Mouse (Mus musculus) embryonic facial prominence, embryonic 10.5 days (tissue): ENCODE data around the gene Ptpn6. TPM values are rescaled to one million over a fixed set of nuclear protein-coding genes. Genes with fewer than 3 reads are reported as not detected.
"Not testable (repeated sequence)": the region's sequence is repeated elsewhere in the genome, so short reads cannot be mapped to it uniquely, and the experiment has no call there.

ENCODE experiments used
- DNase-seq: peaks from one replicate; pipeline ENCODE4 v3.0.0-alpha.2; 2017; ENCODE audit warnings: low spot score
- H3K27ac ChIP-seq: fragments of 300-500 bp; sonication (generic); replicated peaks from 2 replicates; pipeline ENCODE4 v1.5.1; 2016; ENCODE audit warnings: mild to moderate bottlenecking
- H3K27me3 ChIP-seq: fragments of 300-500 bp; sonication (generic); replicated peaks from 2 replicates; pipeline ENCODE4 v1.6.1; 2016; ENCODE audit warnings: low read depth, mild to moderate bottlenecking; ENCODE audit not compliant: poor library complexity, severe bottlenecking
- H3K36me3 ChIP-seq: fragments of 300-500 bp; sonication (generic); replicated peaks from 2 replicates; pipeline ENCODE4 v1.6.1; 2016; ENCODE audit warnings: mild to moderate bottlenecking, moderate library complexity
- H3K4me1 ChIP-seq: fragments of 300-500 bp; sonication (generic); 2 replicates; pipeline ENCODE4 v1.6.1; 2016
- H3K4me3 ChIP-seq: fragments of 300-500 bp; sonication (generic); 2 replicates; pipeline ENCODE4 v1.5.1; 2016; ENCODE audit warnings: mild to moderate bottlenecking, moderate library complexity
- H3K9me3 ChIP-seq: fragments of 300-500 bp; sonication (generic); 2 replicates; pipeline ENCODE4 v1.6.1; 2016; ENCODE audit warnings: mild to moderate bottlenecking
- WGBS: fragments of 180-500 bp; shearing (Covaris S2); methylation state at CpG from one replicate; pipeline ENCODE4 v1.1.7; 2016; 5-methylcytosine and 5-hydroxymethylcytosine counted together
- microRNA counts: library from miRNA; unstranded; fragments of <30 nt; microRNA quantifications from one replicate; lab custom pipeline; 2017
- microRNA-seq: library from miRNA; unstranded; fragments of <30 nt; microRNA quantifications from one replicate; pipeline ENCODE4, GENCODE M21; 2017
- polyA plus RNA-seq: library from polyadenylated mRNA; unstranded; fragments of >200 nt; fragmentation: Nextera tagmentation; extraction: Ambion mirVana; gene quantifications from 2 replicates; pipeline ENCODE4 v1.2.1, GENCODE M21; 2016

Gene Ptpn6
- polyA plus RNA-seq, 1 experiment from 2014 or later: 10.4 TPM

- no peak for DNase-seq
- Histone ChIP-seq H3K4me1 (0 out of 2 replicates have a peak, but pooled peaks cover 3% of the 10 kb centered on the region), H3K36me3 (0 out of 2 replicates have a peak, but pooled peaks cover 2% of the 10 kb centered on the region), H3K27ac (no peak overlapping the region), H3K4me3 (no peak overlapping the region), H3K9me3 (no peaks in the 10 kb centered on the region), H3K27me3 (no peaks in the 10 kb centered on the region)
- WGBS: 91% methylated on average over 12 of the region's 12 CpGs
Measured at GRCm38 (mm10) chr6:124685606-124686386, 52.7 kb downstream of the Ptpn6 start.

- WGBS: 87% methylated on average over 14 of the region's 14 CpGs
- Histone ChIP-seq H3K4me3 (no peak overlapping the region), H3K27ac (no peak overlapping the region), H3K9me3 (no peaks in the 10 kb centered on the region), H3K27me3 (no peaks in the 10 kb centered on the region), H3K4me1 (0 out of 2 replicates have a peak, but pooled peaks cover 3% of the 10 kb centered on the region), H3K36me3 (0 out of 2 replicates have a peak, but pooled peaks cover 2% of the 10 kb centered on the region)
- DNase-seq: no peak
Measured at GRCm38 (mm10) chr6:124683591-124684417, 54.7 kb downstream of the Ptpn6 start.

- H3K27ac ChIP-seq, DNase-seq: not testable (repeated sequence)
- WGBS: 70% methylated on average over 6 of the region's 6 CpGs
Measured at GRCm38 (mm10) chr6:124682291-124682690, 56.2 kb downstream of the Ptpn6 start.

GRCm38 (mm10) chr6:124679486-124679885 lies 59.0 kb downstream of the Ptpn6 start:
- no peak overlapping the region for H3K27ac ChIP-seq
- H3K4me1 ChIP-seq: no peaks in the 10 kb centered on the region
- H3K36me3 ChIP-seq: peaks cover 9% of the 10 kb centered on the region
- H3K27me3 ChIP-seq: no peaks in the 10 kb centered on the region
- no peak for DNase-seq
- WGBS: 96% methylated on average over 3 of the region's 3 CpGs
- H3K9me3 ChIP-seq: no peaks in the 10 kb centered on the region
- no peak overlapping the region for H3K4me3 ChIP-seq

More at GRCm38 (mm10) chr6:124682291-124682690, 56.2 kb downstream of the Ptpn6 start:
- not testable (repeated sequence) for H3K36me3 ChIP-seq, H3K9me3 ChIP-seq, H3K27me3 ChIP-seq, H3K4me1 ChIP-seq, H3K4me3 ChIP-seq

GRCm38 (mm10) chr6:124678769-124679168 lies 59.7 kb downstream of the Ptpn6 start:
- no peak overlapping the region for H3K27ac ChIP-seq
- WGBS: 95% methylated on average over 7 of the region's 7 CpGs
- no peaks in the 10 kb centered on the region for H3K27me3 ChIP-seq
- H3K4me3 ChIP-seq: no peak overlapping the region
- no peak for DNase-seq
- H3K4me1 ChIP-seq: no peaks in the 10 kb centered on the region
- H3K9me3 ChIP-seq: no peaks in the 10 kb centered on the region
- H3K36me3 ChIP-seq: peaks cover 16% of the 10 kb centered on the region

- no peak for DNase-seq
- H3K9me3 ChIP-seq: no peaks in the 10 kb centered on the region
- 90% methylated on average over 6 of the region's 6 CpGs for WGBS
- peaks cover 14% of the 10 kb centered on the region for H3K4me1 ChIP-seq
- no peaks in the 10 kb centered on the region for H3K27me3 ChIP-seq
- H3K27ac ChIP-seq: no peak overlapping the region
- no peak overlapping the region for H3K4me3 ChIP-seq
- H3K36me3 ChIP-seq: peaks cover 18% of the 10 kb centered on the region
Measured at GRCm38 (mm10) chr6:124676171-124676570, 62.3 kb downstream of the Ptpn6 start.

GRCm38 (mm10) chr6:124674591-124674990 lies 63.9 kb downstream of the Ptpn6 start:
- no peak overlapping the region for H3K4me3 ChIP-seq
- H3K27me3 ChIP-seq: no peaks in the 10 kb centered on the region
- no peak overlapping the region for H3K27ac ChIP-seq
- H3K4me1 ChIP-seq: peaks cover 14% of the 10 kb centered on the region
- H3K36me3 ChIP-seq: peaks cover 18% of the 10 kb centered on the region
- no peaks in the 10 kb centered on the region for H3K9me3 ChIP-seq
- DNase-seq: no peak
- whole genome bisulfite sequencing: 91% methylated on average over 7 of the region's 7 CpGs

GRCm38 (mm10) chr6:124673619-124674018 lies 64.9 kb downstream of the Ptpn6 start:
- WGBS: 91% methylated on average over 9 of the region's 9 CpGs
- DNase-seq: no peak
- Histone ChIP-seq H3K36me3 (peaks cover 18% of the 10 kb centered on the region), H3K27me3 (no peaks in the 10 kb centered on the region), H3K27ac (no peak overlapping the region), H3K4me3 (no peak overlapping the region), H3K4me1 (peaks cover 14% of the 10 kb centered on the region), H3K9me3 (no peaks in the 10 kb centered on the region)

- H3K27ac ChIP-seq: no peak overlapping the region
- peaks cover 20% of the 10 kb centered on the region for H3K36me3 ChIP-seq
- no peaks in the 10 kb centered on the region for H3K27me3 ChIP-seq
- WGBS: 64% methylated on average over 6 of the region's 6 CpGs
- no peaks in the 10 kb centered on the region for H3K9me3 ChIP-seq
- DNase-seq: no peak
- H3K4me3 ChIP-seq: no peak overlapping the region
- H3K4me1 ChIP-seq: peaks cover 14% of the 10 kb centered on the region
Measured at GRCm38 (mm10) chr6:124672100-124672499, 66.4 kb downstream of the Ptpn6 start.

MicroRNAs within 50 kb of the gene (microRNA counts, 519-probe panel; counts per million panel counts)
- microRNA mmu-miR-141 (lab: Ali Mortazavi, UCI): 2,955 counts per million, percentile 68 among the panel's probes with 10 or more counts
- 5,451 counts per million, percentile 90 among the panel's probes with 10 or more counts for microRNA mmu-miR-200c (lab: Ali Mortazavi, UCI)

Small RNA genes lying within 50 kb of the gene (microRNA-seq; reads per million reads assigned to microRNA genes)
- gene Mir141 (670 reads per million, percentile 71 among the genes with 10 or more reads in this experiment), gene Mir200c (3,637 reads per million, percentile 86 among the genes with 10 or more reads in this experiment)

Other genes starting within 250 kb of the Ptpn6 start
- gene C1rl, start 245.6 kb downstream of the Ptpn6 start, polyA plus RNA-seq: 0.42 and 0.47 TPM in 2 replicates
- 0.13 TPM in 1 of 2 replicates, not detected in the other for gene C1ra, start 226.3 kb downstream of the Ptpn6 start, polyA plus RNA-seq
- 0.70 and 1.2 TPM in 2 replicates for gene C1s1, start 196.4 kb downstream of the Ptpn6 start, polyA plus RNA-seq
- gene C1rb, start 168.4 kb downstream of the Ptpn6 start, polyA plus RNA-seq: not detected in 2 replicates
- not detected in 2 replicates for gene C1s2, start 102.6 kb downstream of the Ptpn6 start, polyA plus RNA-seq
- 41.4 and 46.6 TPM in 2 replicates for gene Lpcat3, start 75.7 kb downstream of the Ptpn6 start, polyA plus RNA-seq
- 233 and 257 TPM in 2 replicates for gene Emg1, start 26.5 kb downstream of the Ptpn6 start, polyA plus RNA-seq
- gene Phb2, start 26.4 kb downstream of the Ptpn6 start, polyA plus RNA-seq: 473 and 496 TPM in 2 replicates
- gene Grcc10, start 2.7 kb upstream of the Ptpn6 start, polyA plus RNA-seq: 425 and 454 TPM in 2 replicates
- not detected in 2 replicates for gene Gm45234, start 17.3 kb upstream of the Ptpn6 start, polyA plus RNA-seq
- 12.6 and 15.2 TPM in 2 replicates for gene Atn1, start 17.8 kb upstream of the Ptpn6 start, polyA plus RNA-seq
- gene Eno2, start 31.0 kb upstream of the Ptpn6 start, polyA plus RNA-seq: 2.3 and 2.4 TPM in 2 replicates
- 0.50 and 0.74 TPM in 2 replicates for gene Lrrc23, start 41.0 kb upstream of the Ptpn6 start, polyA plus RNA-seq
- gene Spsb2, start 69.9 kb upstream of the Ptpn6 start, polyA plus RNA-seq: 7.1 and 8.3 TPM in 2 replicates
- gene Tpi1, start 75.6 kb upstream of the Ptpn6 start, polyA plus RNA-seq: 829 and 899 TPM in 2 replicates
- gene Usp5, start 90.8 kb upstream of the Ptpn6 start, polyA plus RNA-seq: 191 and 212 TPM in 2 replicates
- gene Cdca3, start 90.8 kb upstream of the Ptpn6 start, polyA plus RNA-seq: 225 and 238 TPM in 2 replicates
- gene Gnb3, start 101.6 kb upstream of the Ptpn6 start, polyA plus RNA-seq: 0.60 and 0.97 TPM in 2 replicates
- gene P3h3, start 119.0 kb upstream of the Ptpn6 start, polyA plus RNA-seq: 12.2 and 17.0 TPM in 2 replicates
- gene Gpr162, start 125.3 kb upstream of the Ptpn6 start, polyA plus RNA-seq: 1.3 and 1.4 TPM in 2 replicates
- gene Cd4, start 149.5 kb upstream of the Ptpn6 start, polyA plus RNA-seq: not detected in 2 replicates
- gene Lag3, start 173.0 kb upstream of the Ptpn6 start, polyA plus RNA-seq: 1.2 and 1.6 TPM in 2 replicates
- gene Ptms, start 181.4 kb upstream of the Ptpn6 start, polyA plus RNA-seq: 203 and 213 TPM in 2 replicates
- 390 and 408 TPM in 2 replicates for gene Mlf2, start 192.7 kb upstream of the Ptpn6 start, polyA plus RNA-seq
- 137 and 146 TPM in 2 replicates for gene Cops7a, start 226.8 kb upstream of the Ptpn6 start, polyA plus RNA-seq